Mouse (Mus musculus) embryo, embryonic 11 days (tissue): ENCODE measurements at regions not wholly inside any gene's neighbourhood (a gene's known extent, or its start where the extent isn't known, plus 50 kb on each side); places are given as distances from the start of the nearest gene placed in this dataset.
"Not testable (repeated sequence)": the region's sequence is repeated elsewhere in the genome, so short reads cannot be mapped to it uniquely, and the experiment has no call there.

ENCODE experiments used
- DNase-seq: peaks from one replicate; pipeline ENCODE4 v3.0.0-alpha.2; 2015

DNA sequence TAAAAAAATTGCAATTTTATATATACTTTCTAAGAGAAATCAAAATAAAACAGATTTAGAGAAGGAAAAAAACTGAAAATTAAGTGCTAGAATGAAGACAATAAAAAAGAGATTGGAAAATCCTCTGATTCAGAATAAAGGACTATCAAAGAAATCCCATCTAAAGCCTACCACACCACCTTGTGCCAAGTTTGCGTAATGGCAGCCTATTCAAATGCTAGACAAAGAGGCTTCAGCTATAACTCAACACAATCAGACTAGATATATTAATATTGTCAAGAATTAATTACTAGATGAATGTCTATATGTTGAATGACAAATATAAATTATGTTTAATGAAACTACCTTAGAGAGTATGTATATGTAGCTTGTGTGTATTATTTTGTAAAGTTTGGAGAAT is 221.9 kb upstream of the Ascc3 start:
- peak; percentile 39 for DNase-seq

DNA sequence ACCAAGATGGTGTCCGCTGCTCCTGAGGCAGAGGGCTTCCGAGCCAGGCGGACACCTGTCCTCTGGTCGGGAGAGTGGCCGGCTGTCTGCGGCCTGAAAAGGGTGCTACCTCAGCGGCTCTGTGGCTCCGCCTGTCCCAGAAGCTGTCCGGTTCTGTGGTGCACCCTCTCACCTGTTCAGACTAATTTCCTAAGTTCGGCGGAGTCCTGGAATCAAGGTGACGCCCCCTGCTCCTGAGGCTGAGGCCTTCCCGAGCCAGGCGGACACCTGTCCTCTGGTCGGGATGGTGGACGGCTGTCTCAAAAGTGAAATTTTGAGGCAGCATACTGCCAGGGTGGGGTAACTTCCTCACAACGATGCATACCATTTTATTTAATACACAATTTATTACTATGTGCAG is 199.9 kb upstream of the Ascc3 start:
- not testable (repeated sequence) for DNase-seq
